Mouse (Mus musculus) adrenal gland, postnatal 36 days (tissue): Measurements from ENCODE around the gene Gars. TPM values are rescaled to one million over a fixed set of nuclear protein-coding genes. Genes with fewer than 3 reads are reported as not detected.

Experiments used
- DNase-seq, 2 experiments: peaks; one replicate each; pipeline ENCODE4 v3.0.0; 2021; ENCODE audit warnings: mixed read lengths in 1 of 2
- long read RNA-seq, 2 experiments: library from polyadenylated mRNA; stranded (forward); transcript quantifications; one replicate each; pipeline ENCODE4 v2.0.0; 2021; ENCODE audit warnings: borderline sequencing depth in 2 of 2
- total RNA-seq, 2 experiments: library from RNA; stranded (reverse); gene quantifications; 2 replicates each; pipeline ENCODE4 v1.2.3; 2021

Gene Gars
- total RNA-seq = 100 to 1,000 TPM in 1 of 2 experiments, 10 to 100 TPM in 1; 79.6 to 101 TPM
- long read RNA-seq, experiment 1, transcript Gars-201 (17 exons, 2,380 nt) = major isoform, 146 of 161 reads
- long read RNA-seq, experiment 1, partial matches to known transcripts = 12 of 161 reads
- long read RNA-seq, experiment 1, other reads (novel, unspliced or antisense) = 3 of 161 reads
- long read RNA-seq, experiment 2, transcript Gars-201 (17 exons, 2,380 nt) = major isoform, 43 of 46 reads
- long read RNA-seq, experiment 2, partial matches to known transcripts = 2 of 46 reads
- long read RNA-seq, experiment 2, other reads (novel, unspliced or antisense) = 1 of 46 reads

- DNase-seq = peak; percentile 89 to 93
These were observed at the start of gene Gars for GRCm38 (mm10) chr6:55037799-55038670. Gene Gars, plus strand, starts transcription at chr6:55038007.

DNA sequence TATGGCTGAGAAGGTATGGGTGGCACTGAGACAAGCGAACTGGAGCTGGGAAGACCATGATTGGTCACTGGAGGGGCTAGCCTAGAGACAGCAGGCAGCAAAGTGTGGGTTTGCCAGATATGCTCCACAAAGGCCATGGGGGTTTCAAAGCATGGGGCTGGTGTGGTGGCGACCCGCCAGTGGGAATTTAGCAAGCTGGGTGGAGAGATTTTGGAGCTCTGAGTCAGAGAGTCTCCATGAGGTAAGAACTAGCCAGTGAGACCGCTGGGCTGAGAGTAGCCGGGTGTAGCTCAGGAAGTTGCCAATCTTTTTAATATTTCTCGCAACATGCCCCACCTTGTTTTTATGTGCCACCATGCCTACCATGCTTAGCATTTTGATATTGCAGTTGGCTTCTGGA is 49.7 kb upstream of the Gars start:
- DNase-seq = no peak

DNA sequence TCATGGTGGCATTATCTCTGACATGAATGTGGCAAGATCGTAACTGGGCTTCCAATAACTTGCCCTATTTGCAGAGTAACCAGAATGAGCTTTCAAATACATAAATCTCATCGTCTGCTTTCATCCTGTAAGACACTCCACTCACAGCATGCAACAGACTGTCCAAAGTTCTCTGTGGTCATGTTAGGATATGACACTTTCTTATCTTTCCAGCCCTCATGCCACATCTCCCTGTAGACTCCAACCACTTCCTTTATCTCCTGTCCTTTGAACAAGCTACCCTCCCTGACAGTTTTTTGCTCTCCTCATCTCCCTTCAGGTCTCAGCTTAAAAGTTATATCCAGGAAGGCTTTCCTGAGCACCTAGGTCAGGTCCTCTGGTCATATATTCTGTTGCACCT is 46.6 kb upstream of the Gars start:
- no peak for DNase-seq

DNA sequence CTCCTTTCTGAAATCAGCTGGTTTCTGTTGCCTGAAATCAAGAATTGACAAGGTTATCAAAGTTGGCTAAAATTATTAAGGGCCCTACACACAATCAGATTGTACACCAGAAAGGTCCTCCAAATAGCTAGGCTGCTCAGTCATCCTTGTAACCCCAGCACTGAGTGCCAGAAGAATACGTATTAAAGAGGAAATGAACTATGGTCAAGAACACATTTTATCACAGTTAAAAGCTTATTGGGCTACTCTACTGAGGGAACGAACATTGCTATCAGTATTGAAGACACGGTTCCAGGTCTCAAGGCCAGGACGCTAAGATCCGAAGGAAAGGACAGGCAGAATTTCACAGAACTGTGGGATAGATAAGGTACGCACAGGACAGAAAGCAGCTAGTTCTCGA is 45.7 kb upstream of the Gars start:
- DNase-seq = no peak

DNA sequence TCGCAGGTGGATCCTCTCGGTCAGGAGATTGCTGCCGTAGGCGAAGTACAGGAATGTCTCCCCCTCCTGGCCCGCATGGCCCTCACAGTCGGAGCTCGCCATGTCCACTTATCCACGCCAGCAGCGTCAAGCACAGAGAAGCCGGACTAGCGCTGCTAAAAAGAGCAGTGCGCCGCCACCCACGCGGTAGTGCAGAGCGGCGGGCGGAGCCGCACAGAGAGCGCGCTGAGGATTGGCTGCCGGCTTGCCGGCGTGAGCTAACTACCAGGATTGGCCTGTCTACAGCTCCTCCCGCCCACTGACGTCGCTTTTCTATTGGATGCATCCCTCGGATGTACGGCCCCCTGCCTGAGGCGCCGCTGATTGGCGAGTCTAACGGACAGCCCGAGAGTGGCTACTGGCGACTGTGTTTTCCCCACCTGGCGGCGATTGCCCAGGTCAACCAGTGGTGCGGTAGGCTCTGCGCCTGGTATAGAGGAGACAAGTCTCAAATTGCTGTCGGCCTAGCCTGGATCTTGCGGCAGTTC is 45.0 kb upstream of the Gars start, which contains the start of gene Ggct:
TSS of gene Ggct (minus strand) at position 217 of the 527 bp plus-strand sequence.
- peak; percentile 96 to 97 for DNase-seq

GRCm38 (mm10) chr6:54996361-54996760 is 41.4 kb upstream of the Gars start:
- DNase-seq = no peak

DNA sequence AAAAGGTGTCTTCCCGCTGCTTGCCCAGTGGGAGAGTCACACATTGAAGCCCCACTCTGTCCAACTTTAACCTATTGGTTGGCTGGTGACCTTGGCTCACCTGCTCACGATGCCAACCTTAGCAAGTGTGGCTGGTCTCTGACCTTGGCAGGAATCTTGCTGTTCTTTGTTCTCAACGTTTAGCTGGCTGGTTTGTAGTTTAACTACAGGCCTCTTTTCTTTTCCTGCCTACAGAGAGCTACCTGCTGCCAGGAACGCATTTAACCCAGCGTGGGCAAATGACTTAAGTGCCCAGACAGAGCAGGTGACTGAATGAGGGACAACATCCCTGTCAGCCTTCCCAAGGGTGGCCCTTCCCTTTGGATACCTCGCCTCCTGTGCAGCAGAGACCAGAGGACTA is 40.1 kb upstream of the Gars start:
- no peak for DNase-seq

DNA sequence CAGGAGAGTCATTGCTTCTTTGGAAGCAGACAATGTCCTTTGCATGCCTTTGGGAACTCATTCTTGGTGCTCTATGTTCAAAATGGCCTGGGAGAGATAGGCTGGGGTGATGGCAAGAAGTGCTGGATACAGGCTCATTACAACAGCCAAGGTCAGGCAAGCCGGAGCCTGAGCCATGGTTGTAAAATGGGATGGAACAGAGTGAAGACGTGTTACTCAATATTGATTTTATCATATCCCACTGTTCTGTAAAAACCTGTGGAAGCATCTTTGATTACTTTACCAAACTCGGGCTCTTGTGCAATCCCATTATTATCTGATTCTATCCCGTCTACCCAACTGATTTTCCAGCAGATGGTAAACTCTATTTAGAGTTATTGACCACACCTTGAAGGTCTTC is 36.5 kb upstream of the Gars start:
- DNase-seq = no peak

- DNase-seq = no peak
These were observed 35.4 kb upstream of the Gars start for GRCm38 (mm10) chr6:55002438-55002837.

- no peak for DNase-seq
These were observed 34.2 kb upstream of the Gars start for GRCm38 (mm10) chr6:55003559-55003958.

- DNase-seq = peak; percentile 17 to 37
These were observed 29.4 kb upstream of the Gars start for GRCm38 (mm10) chr6:55008401-55008800.

GRCm38 (mm10) chr6:55009391-55010230 is 28.2 kb upstream of the Gars start:
- no peak for DNase-seq

GRCm38 (mm10) chr6:55010330-55011091 is 27.3 kb upstream of the Gars start:
- no peak for DNase-seq

DNA sequence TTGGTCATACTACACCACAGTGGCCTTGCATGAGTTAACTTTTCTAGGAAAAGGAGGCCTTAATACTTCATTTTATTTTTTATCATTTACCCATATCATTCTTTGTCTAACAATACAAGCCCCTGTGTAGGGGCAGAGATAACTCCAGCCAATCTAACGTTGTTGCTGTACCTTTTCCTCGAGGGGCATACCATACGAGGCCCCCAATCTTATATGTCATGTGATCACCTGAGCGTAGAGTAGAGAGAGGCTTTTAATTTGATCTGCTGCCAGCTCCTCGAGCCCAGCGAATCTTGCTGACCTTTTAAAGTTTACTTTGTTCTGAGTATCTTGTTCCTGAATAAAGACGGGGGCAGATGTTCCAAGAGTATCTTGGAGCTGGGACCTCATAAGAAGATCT is 25.3 kb upstream of the Gars start:
- peak in 1 of 2 experiments; percentile 9 for DNase-seq

DNA sequence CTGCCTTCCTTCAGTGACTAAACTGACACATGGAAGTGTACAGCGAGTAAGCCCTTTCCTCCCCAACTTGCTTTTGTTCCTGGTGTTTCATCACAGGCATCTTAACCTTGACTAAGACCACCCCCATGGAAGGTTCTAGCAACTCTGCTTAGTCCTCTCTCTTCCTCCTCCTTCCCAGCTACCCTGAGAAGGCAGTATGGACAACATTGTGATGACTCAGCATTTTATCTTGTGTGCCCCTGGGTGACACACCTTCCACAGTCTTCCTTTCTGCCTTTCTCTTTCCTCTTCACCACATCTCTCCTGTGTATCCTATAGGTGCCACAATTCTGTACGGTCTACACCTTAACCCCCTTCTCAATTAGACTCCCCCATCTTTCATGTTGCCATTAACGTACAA is 23.6 kb upstream of the Gars start:
- no peak for DNase-seq

GRCm38 (mm10) chr6:55016236-55016635 is 21.6 kb upstream of the Gars start:
- peak; percentile 65 to 70 for DNase-seq

DNA sequence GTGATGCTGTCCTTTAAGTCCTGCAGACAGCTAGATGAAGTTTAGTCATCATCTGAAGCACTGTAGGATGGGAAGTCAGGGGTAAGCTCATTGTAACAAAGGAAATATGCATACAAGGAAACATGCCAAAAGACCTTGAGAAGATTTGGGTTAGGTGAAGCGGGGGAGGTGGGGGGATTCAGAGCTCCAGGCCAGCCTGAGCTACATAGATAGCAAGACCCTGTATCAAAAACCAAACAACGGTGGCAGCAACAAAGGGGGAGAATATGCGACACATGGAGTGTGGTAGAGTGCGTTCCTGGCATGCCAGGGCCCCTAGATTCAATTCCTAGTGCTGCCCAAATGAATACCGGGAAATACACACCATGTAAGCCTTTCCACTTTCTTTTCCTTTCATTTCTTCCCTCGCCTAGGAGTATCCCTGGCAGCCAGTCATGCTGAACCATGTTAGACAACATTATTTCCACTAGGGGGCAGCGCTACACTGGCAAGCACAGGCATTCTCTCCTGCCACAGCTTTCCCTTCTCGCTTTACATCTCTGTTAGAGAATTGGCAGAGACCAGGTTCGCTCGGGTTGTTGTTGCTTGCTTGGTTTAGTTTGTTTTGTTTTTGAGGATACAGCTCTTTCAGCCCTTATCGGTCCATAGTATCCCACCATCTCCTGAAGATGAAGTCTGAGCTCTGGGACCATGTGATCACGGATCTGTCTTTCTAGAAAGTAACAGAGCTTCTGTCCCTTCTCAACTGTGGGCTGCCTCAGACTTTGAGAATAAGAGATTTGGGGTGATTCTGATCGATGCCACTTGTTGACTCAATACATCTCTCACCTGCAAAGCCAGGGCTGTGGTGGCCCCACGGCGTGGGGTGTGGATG is 20.9 kb upstream of the Gars start:
- DNase-seq = peak; percentile 57 to 76

GRCm38 (mm10) chr6:55018417-55018816 is 19.4 kb upstream of the Gars start:
- DNase-seq = no peak

GRCm38 (mm10) chr6:55021806-55022205 is 16.0 kb upstream of the Gars start:
- no peak for DNase-seq

DNA sequence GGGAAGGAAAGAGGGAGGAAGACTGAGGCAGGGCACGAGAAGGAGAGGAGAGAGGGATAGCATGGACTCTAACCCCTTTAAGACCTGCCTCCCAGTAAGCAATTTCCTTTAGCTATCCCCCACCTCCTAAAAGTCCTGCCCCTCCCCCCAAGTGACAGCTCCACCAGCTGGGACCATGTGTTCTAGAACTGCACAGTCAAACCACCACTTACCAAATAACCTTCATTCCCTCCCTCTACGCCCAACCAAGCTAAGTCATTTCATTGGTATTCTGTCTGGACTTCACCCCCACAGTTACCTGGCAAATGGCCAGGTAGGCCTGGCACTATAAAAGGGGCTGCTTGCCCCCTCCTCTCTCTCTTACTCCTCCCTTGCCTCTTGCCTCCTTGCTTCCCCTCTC is 10.2 kb upstream of the Gars start:
- DNase-seq = no peak
